Mouse (Mus musculus) ovary, postnatal 14 days (tissue): ENCODE data around the gene BC028528.
A peak's percentile ranks its signal among the peaks of the same experiment; 100 is the strongest.
"Not testable (repeated sequence)": the region's sequence is repeated elsewhere in the genome, so short reads cannot be mapped to it uniquely, and the experiment has no call there.

Experiments used
- DNase-seq: peaks from one replicate; pipeline ENCODE4 v3.0.0; 2022; ENCODE audit warnings: low spot score

BC028528 gene

DNA sequence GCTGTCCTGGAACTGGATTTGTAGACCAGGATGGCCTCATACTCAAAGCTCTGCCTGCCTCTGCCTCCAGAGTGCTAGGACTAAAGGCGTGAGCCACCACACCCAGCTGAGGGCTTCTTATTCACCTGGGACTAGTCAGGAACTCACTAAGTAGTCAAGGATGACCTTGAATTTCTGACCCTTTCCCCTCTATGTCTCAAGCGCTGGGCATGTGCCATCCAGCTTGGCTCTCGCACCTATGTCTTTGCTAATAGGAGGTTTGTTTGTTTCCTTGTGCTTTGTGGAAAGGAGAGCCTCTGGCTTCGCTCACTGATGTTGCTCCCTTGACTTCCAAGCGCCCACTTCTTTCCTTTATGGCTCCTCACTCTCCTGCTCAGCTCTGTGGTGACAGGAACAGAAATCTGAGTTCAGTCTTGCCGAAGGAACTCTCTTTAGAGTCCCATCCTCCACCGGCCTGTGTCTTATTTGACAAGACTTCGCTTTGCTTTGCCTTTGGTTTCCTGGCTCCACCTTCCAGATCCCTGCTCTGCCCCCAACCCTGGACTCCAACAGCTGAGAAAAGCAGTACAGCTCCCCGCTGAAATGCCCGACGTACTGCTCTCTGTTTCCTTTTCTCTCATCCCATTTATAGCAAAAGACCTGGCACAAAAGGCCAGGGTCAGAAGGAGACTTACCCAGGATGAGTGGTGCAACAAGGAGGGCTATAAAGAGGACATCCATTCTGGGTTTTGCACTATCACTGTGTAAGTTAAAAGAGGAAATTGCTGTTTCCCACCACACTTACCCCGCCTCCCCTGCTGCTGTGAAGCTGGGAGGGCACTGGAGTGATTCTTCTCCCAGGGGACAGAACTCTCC lies at the start of gene BC028528:
BC028528 (minus strand) TSS at position 795 of the 855 bp plus-strand sequence.
- no peak for DNase-seq

GRCm38 (mm10) chr3:95938835-95939234 lies 47.0 kb upstream of the BC028528 start:
- no peak for DNase-seq

DNA sequence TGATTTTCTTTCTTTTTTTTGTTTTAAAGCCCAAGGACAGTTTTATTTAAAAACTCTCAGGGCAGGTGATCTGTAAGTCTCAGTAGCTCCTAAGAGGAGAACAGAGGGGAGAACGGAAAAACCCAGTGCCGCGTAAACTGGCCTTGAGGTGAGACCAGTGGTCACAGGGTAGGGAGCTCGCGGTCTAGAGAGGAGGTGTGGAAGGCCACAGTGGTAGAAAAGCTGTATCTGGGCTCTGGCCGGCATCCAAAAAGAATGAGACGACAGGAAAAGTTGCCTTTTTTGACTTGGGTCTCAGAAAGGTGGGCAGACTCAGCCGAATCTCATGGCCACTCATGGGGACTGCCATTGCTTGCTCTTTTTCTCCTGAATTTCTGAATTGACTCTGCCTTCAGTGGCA lies 46.4 kb upstream of the BC028528 start:
- no peak for DNase-seq

DNA sequence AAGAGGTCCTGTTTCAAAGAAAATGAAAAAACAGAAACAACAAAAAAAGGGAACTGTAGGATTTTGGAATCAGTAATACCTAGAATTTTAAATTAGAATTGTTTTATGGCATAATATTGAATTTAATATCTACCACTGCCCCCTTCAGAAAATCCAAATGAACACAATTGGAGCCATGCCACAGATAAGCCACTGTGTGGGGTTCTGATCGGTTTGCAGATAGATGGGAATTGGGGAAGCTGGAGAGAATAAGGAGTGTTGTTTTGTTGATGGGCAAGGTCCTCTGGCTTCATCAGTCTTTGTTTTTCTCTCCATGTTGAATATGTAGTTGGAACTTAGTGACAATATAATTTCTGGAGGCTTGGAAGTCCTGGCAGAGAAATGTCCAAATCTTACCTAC lies 42.6 kb upstream of the BC028528 start:
- no peak for DNase-seq

GRCm38 (mm10) chr3:95933111-95933750 lies 41.4 kb upstream of the BC028528 start:
- no peak for DNase-seq

GRCm38 (mm10) chr3:95932566-95932965 lies 40.8 kb upstream of the BC028528 start:
- no peak for DNase-seq

DNA sequence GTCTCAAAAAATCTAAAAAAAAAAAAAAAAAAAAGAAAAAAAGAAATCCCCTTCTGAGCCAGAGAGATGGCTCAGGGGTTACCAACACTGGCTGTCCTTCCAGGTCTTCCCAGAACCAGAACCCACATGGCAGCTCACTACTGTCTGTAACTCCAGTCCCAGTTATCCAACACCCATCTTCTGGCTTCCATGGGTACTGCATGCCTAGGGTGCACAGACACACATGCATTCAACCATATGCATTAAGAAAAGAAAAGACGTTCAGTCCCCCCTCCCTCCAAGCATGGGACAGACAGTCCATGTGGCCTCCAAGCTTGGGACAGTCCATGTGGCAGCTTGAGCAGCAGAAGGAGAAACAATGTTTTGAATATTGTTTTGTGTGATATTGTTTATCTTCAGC lies 40.4 kb upstream of the BC028528 start:
- DNase-seq: no peak

GRCm38 (mm10) chr3:95931471-95931870 lies 39.7 kb upstream of the BC028528 start:
- DNase-seq: no peak

DNA sequence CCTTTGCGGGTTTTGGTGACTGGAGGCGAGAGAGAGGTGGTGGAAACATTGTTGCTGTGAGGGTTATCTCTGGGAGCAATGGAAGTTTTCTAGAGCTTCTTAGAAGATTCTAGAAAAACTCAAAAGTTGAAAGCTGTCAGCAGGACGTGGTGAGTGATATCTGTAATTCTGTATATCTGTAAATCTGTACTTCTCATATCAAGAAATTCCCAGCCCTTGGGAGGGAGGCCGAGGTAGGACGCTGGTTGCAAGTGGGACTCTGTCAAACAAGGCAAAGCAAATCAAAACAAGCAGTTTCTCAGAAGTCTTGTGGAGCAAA lies 38.6 kb upstream of the BC028528 start:
- DNase-seq: no peak

- peak; percentile 43 for DNase-seq
Observed at GRCm38 (mm10) chr3:95929581-95930470, 38.0 kb upstream of the BC028528 start.

DNA sequence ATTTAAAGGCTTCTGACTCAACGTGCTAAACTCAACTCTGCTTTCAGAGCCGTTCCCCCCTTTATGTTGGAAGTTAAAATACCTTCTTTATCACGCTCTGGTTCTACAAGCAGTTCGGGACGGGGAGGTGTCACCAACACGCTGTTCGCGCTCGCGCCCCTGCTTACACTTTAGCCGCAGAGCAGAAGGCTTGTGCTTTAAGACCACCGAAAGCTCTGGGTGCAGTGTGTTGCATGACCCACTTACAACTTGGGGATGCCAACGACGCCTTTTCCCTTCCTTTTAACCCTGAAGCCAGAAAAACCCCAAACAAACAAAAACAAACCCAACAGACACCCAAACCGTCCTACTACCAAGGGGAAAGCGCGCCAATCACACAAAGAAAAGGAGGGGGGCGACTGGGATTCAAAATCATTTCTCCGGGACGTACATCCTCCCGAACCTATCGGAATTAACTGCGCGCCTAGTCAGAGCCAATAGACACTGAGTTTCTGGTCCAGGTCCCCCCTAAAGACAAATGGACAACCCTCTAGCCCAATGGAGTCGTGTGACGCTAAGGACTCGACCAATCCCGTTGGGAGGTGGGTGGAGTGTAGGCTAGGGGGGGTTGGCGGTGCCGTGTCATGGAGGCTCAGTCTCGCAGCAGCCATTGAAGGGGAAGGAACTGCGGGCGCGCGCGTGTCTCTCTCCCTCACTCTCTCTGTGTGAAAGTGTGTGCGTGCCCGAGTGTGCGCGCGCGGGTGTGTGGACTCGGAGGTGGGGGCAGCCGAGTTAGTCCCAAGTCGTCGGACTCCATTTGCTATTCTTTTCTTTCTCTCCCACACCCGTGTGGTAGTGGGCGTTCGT lies 37.1 kb upstream of the BC028528 start, which contains the start of gene Anp32e:
Anp32e (plus strand) TSS at position 589 of the 846 bp plus-strand sequence.
- DNase-seq: peak; percentile 91

- DNase-seq: no peak
Observed at GRCm38 (mm10) chr3:95928261-95928657, 36.5 kb upstream of the BC028528 start.

GRCm38 (mm10) chr3:95925087-95925486 lies 33.3 kb upstream of the BC028528 start:
- no peak for DNase-seq

GRCm38 (mm10) chr3:95924185-95924584 lies 32.4 kb upstream of the BC028528 start:
- no peak for DNase-seq

DNA sequence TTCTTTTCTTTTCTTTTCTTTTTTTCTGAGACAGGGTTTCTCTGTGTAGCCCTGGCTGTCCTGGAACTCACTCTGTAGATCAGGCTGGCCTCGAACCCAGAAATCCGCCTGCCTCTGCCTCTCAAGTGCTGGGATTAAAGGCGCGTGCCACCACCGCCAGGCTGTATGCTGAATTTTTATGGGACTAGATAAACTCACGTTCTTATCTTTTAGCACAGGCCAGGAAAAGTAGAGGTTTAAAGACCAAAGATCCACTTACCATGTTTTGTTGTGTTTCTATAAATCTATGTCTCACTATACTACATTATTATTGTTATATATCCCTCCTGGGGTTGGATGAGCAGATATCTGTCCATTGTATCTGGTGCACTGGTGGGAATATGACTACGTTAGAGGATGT lies 31.6 kb upstream of the BC028528 start:
- DNase-seq: not testable (repeated sequence)

GRCm38 (mm10) chr3:95920532-95920931 lies 28.7 kb upstream of the BC028528 start:
- DNase-seq: not testable (repeated sequence)

GRCm38 (mm10) chr3:95916760-95917159 lies 25.0 kb upstream of the BC028528 start:
- no peak for DNase-seq

DNA sequence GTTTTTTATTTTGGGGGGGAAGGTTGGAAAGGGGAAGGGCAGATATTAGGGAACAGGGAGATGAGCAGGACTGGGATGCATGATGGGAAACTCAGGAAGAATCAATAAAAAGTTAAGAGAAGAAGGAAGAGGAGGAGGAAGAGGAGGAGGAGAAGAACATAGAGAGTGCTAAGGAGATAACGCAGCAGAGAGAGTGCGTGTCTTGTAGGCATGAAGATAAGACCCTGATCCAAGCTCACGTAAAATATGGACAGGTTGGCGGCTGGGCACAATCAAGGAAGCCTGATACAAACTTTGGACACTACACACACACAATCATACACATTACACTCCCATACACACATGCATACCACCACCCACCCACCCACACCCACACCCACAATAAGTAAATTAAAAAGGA lies 22.9 kb upstream of the BC028528 start:
- DNase-seq: no peak

DNA sequence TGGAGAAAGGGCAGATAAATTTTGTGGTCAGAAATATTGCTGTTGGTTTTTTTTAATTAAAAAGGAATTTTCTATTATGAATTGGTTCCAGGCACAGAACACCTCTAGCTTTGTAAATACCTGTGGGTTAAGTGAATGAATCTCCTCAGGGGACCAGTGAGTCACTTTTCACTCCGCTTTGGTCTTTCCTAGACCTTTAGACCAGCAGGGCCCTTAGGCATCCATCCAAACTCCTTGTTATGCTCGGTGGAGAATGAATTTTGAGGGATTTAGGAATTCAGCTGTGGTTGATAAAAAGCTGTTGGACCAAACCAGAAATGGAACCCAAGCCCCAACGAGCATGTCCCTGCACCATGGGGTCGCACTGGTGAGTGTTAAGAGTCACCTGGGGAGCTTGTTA lies 15.8 kb upstream of the BC028528 start:
- no peak for DNase-seq

GRCm38 (mm10) chr3:95906860-95907259 lies 15.1 kb upstream of the BC028528 start:
- DNase-seq: no peak

GRCm38 (mm10) chr3:95905940-95906492 lies 14.2 kb upstream of the BC028528 start:
- no peak for DNase-seq
